Mouse (Mus musculus) ES-Bruce4 (cell line): ENCODE results near the gene Dab1. TPM values are rescaled to one million over a fixed set of nuclear protein-coding genes. Genes with fewer than 3 reads are reported as not detected.

ENCODE experiments used
- H3K27ac ChIP-seq: 2 replicates; pipeline ENCODE4 v1.5.1; 2012; ENCODE audit warnings: low read length, inconsistent platforms; ENCODE audit not compliant: insufficient read depth
- H3K27me3 ChIP-seq: 2 replicates; pipeline ENCODE4 v1.6.1; 2012; ENCODE audit warnings: mild to moderate bottlenecking, low read length, inconsistent platforms; ENCODE audit not compliant: control insufficient read depth, poor library complexity, insufficient read depth, severe bottlenecking
- H3K36me3 ChIP-seq: 2 replicates; pipeline ENCODE4 v1.6.1; 2012; ENCODE audit warnings: inconsistent platforms, mild to moderate bottlenecking, low read length, moderate library complexity; ENCODE audit not compliant: control insufficient read depth, poor library complexity, insufficient read depth, severe bottlenecking
- H3K4me1 ChIP-seq: one replicate; pipeline ENCODE4 v1.8.1; 2011; ENCODE audit warnings: low read length; ENCODE audit not compliant: control insufficient read depth, insufficient read depth
- H3K4me3 ChIP-seq: 2 replicates; pipeline ENCODE4 v1.5.1; 2011; ENCODE audit warnings: low read depth, mild to moderate bottlenecking, low read length
- H3K9ac ChIP-seq: 2 replicates; pipeline ENCODE4 v1.6.1; 2012; ENCODE audit warnings: low read depth, mild to moderate bottlenecking, inconsistent platforms; ENCODE audit not compliant: poor library complexity, severe bottlenecking
- H3K9me3 ChIP-seq: replicated peaks from 2 replicates; pipeline ENCODE4 v1.6.1; 2012; ENCODE audit warnings: mild to moderate bottlenecking, low read length, inconsistent platforms; ENCODE audit not compliant: control insufficient read depth, poor library complexity, insufficient read depth, severe bottlenecking
- CTCF ChIP-seq: IDR thresholded peaks from one replicate; pipeline ENCODE4 v1.8.1; 2011; ENCODE audit warnings: low read depth, low read length
- EP300 ChIP-seq: IDR thresholded peaks from 2 replicates; pipeline ENCODE4 v1.6.1; 2011; ENCODE audit warnings: low read depth, low read length; ENCODE audit not compliant: insufficient read depth
- POLR2A ChIP-seq: IDR thresholded peaks from one replicate; pipeline ENCODE4 v1.8.1; 2011; ENCODE audit warnings: low read length; ENCODE audit not compliant: insufficient read depth
- polyA plus RNA-seq: library from polyadenylated mRNA; stranded (reverse); fragments of >200 nt; gene quantifications from 2 replicates; pipeline ENCODE4 v1.2.4, GENCODE M21; 2011; ENCODE audit warnings: low read depth; ENCODE audit not compliant: missing spikeins, insufficient read depth, insufficient read length

Dab1 gene
- polyA plus RNA-seq, 1 experiment = 4.8 TPM

DNA sequence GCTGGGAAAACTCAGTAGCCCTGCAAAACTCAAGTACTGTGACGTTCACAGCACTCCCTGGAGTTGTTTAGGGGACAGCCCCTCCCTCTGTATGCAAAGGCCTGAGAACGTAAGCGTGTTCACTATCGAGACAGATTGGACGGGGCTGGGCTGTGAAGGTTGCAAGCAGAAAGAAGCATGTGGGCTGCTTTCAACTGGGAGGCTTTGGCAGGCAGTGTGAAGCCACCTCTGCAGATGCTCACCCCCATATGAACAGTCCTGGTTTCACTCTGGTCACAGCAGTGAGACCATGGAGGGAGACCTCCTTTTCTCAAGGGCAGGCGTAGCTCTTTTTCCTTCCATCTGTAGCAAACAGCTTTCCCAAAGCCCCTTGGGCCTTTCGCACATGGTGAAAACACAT is 1059.1 kb downstream of the Dab1 start:
- no peaks in the 10 kb centered on the region for H3K27me3 ChIP-seq
- TF ChIP-seq POLR2A (no peak), CTCF (no peak), EP300 (no peak)

DNA sequence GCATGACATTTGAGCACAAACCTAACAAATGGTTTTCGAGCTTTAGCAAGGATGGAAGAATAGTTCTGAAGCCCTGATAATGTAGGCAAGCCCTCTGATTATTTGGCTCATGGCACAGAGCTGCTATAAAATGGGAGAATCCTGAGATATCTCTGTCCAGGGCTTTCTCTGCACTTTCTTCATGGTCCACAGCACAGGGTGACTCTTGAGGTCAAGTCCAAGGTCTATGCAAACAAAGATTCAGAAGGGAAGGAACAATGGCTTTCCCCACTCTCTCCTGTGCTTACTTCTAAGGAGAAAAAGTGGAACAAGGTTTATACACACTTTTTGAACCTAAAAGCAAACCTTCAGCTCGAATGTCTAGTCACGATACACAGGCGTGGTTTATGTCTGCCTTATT is 1061.3 kb downstream of the Dab1 start:
- H3K9me3 ChIP-seq = no peaks in the 10 kb centered on the region

More for the DNA sequence above, 1059.1 kb downstream of the Dab1 start:
- H3K27ac ChIP-seq = no peak overlapping the region
- H3K4me1 ChIP-seq = no peaks in the 10 kb centered on the region
- H3K9ac ChIP-seq = no peak overlapping the region
- H3K36me3 ChIP-seq = no peaks in the 10 kb centered on the region
- no peaks in the 10 kb centered on the region for H3K9me3 ChIP-seq
- H3K4me3 ChIP-seq = no peak overlapping the region

DNA sequence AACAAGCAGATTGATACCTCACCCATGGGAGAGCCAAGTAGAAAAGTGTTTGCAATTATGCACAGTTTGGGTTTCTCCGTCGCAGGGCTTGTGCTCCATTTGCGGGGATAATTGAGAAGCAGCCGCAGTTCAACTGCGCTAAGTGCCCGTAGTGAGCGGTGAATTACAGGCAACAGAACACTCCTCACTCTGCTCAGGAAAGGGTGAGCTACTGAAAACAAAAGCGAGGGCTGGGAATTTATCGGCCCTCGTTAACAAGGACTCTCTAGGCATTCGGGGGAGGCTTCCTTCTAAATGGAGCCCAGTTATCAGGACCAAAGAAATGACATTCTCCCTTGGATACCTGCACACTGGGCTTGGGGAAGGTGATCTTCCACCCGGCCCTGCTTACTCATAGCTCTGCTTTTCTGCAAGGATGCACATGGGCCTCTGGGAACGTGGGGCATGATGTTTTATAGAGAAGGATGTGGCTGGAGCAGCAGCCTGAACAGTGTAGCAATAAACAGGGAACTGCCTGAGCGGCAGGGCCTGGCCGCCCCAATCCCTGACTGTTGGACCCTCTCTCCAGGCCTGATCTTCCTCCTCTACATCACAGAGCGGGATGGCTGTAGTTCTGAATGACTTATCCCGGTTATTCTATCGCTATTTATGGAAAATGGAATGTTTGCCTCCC is 1067.1 kb downstream of the Dab1 start:
- no peak overlapping the region for H3K27ac ChIP-seq
- no peak for TF ChIP-seq POLR2A
- TF ChIP-seq CTCF = no peak
- no peak for TF ChIP-seq EP300

More for the DNA sequence above, 1061.3 kb downstream of the Dab1 start:
- no peak overlapping the region for H3K9ac ChIP-seq
- H3K27ac ChIP-seq = no peak overlapping the region
- TF ChIP-seq CTCF = no peak
- TF ChIP-seq POLR2A = no peak
- no peak for TF ChIP-seq EP300
- H3K4me3 ChIP-seq = no peak overlapping the region
- H3K4me1 ChIP-seq = no peaks in the 10 kb centered on the region
- H3K27me3 ChIP-seq = no peaks in the 10 kb centered on the region
- H3K36me3 ChIP-seq = no peaks in the 10 kb centered on the region

DNA sequence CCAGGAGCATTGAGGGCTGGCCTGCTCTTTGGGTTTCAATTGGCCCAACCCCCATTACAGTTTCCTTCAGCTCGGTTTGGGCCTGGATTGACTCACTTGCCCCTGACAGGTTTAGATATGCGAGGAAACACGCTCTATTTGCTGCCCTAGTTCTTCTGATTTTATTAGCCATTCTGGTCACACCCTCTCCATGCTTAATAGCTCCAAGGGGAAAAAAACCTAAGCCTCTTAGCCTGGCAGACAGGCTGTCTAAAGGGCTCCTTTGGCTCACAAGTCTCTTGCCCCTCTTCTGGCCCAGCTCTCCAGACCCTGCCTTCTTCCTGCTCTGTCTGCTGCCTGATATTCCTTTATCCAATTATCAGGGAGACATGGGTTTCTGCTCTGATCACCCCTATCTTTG is 1069.9 kb downstream of the Dab1 start:
- no peak for TF ChIP-seq CTCF
- TF ChIP-seq POLR2A = no peak
- TF ChIP-seq EP300 = no peak
- H3K27ac ChIP-seq = no peak overlapping the region
- H3K27me3 ChIP-seq = no peaks in the 10 kb centered on the region
- no peaks in the 10 kb centered on the region for H3K4me1 ChIP-seq
- no peaks in the 10 kb centered on the region for H3K36me3 ChIP-seq
- no peak overlapping the region for H3K4me3 ChIP-seq
- H3K9me3 ChIP-seq = no peaks in the 10 kb centered on the region
- no peak overlapping the region for H3K9ac ChIP-seq

More for the DNA sequence above, 1067.1 kb downstream of the Dab1 start:
- H3K4me3 ChIP-seq = no peak overlapping the region
- H3K9ac ChIP-seq = no peak overlapping the region
- H3K4me1 ChIP-seq = no peaks in the 10 kb centered on the region
- no peaks in the 10 kb centered on the region for H3K9me3 ChIP-seq
- no peaks in the 10 kb centered on the region for H3K36me3 ChIP-seq
- H3K27me3 ChIP-seq = no peaks in the 10 kb centered on the region

DNA sequence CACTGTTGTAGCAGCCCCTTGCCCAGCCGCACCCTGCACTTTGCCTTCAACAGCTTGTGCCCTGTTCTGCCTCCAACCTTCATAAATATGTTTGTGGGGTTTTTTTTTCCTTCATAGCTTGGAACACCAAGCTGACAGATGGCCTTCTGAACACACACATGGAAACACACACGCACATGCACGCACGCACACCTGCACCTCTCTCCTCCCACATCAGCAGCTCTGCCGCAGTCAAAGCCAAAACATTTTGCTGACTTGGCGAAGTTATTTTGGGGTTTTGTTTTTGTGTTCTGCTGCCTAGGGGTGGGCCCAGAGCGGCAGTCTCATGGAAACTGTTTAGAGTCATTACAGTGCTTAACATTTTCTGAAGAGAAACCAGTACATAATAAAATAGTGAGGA is 1071.9 kb downstream of the Dab1 start:
- Histone ChIP-seq H3K27ac (no peak overlapping the region), H3K9me3 (no peaks in the 10 kb centered on the region), H3K27me3 (no peaks in the 10 kb centered on the region), H3K4me3 (no peak overlapping the region), H3K4me1 (no peaks in the 10 kb centered on the region), H3K9ac (no peak overlapping the region), H3K36me3 (no peaks in the 10 kb centered on the region)
- TF ChIP-seq EP300 = no peak
- no peak for TF ChIP-seq CTCF
- TF ChIP-seq POLR2A = no peak

DNA sequence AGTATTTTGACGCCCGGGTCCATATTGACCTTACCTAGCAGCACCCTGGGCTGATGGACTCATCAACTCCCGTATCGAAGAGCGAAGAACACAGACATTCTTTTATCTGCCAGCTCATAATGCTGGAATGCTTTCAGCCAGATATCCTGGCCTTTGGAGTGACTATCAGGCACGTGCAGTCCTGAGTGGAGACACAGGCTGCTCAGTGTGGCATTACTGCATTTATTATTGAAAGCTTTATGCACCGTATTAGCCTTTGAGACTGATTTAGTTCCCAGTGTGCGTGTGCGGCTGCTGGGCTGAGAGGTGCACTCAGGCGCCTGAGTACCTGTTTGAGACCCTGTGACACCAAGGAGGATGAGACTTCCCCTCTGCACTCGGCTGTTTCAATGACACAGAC is 1075.0 kb downstream of the Dab1 start:
- H3K4me1 ChIP-seq = no peaks in the 10 kb centered on the region
- no peaks in the 10 kb centered on the region for H3K27me3 ChIP-seq
- no peak overlapping the region for H3K4me3 ChIP-seq
- no peak overlapping the region for H3K27ac ChIP-seq
- H3K9me3 ChIP-seq = no peaks in the 10 kb centered on the region
- no peaks in the 10 kb centered on the region for H3K36me3 ChIP-seq
- no peak for TF ChIP-seq POLR2A
- no peak for TF ChIP-seq CTCF
- TF ChIP-seq EP300 = no peak
- no peak overlapping the region for H3K9ac ChIP-seq
